Mouse (Mus musculus): ENCODE results near the gene Hjurp.

DNA sequence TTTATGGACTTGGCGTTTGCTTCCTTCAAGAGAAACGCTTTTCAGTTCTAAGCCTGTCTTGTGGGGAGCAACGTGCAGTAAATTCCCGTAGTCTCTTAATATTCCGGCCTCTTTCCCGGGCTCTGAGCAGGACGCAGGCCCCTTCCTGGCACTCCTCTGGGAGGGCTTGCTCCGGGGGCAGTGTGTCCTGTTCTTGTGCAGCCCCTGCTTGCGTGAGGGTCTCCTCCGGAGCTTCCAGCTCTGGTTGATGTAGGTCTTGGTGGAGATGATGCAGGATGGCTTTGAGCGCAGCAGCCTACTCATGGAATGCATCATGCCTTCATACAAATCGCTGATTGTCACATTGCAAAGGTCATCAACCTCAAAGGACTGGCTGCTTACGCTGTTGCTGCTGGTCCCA is 11.3 kb downstream of the Hjurp start:
- TF ChIP-seq CTCF (conservative IDR thresholded peaks at IDR 0.05; ENCODE audit: insufficient read depth, insufficient read length, low read depth, low read length) = no peak
- TF ChIP-seq POLR2A (IDR thresholded peaks at IDR 0.05; ENCODE audit: low read depth, low read length) = no peak

Measured in kidney, adult 2 months (tissue).